Mouse (Mus musculus): ENCODE results near the gene Ubb. TPM values are rescaled to one million over a fixed set of nuclear protein-coding genes. Genes with fewer than 3 reads are reported as not detected.

The Ubb gene
- polyA plus RNA-seq, 2 experiments: 1,031 to 1,383 TPM

- Histone ChIP-seq H3K27me3 (ENCODE audit: control insufficient read depth, insufficient read depth, low read length) (no peaks in the 10 kb centered on the region), H3K9ac (replicated peaks) (no peak overlapping the region), H3K36me3 (replicated peaks; ENCODE audit: control insufficient read depth, insufficient read depth, low read depth) (no peaks in the 10 kb centered on the region), H3K4me2 (ENCODE audit: low read depth) (no peak overlapping the region), H3K4me3 (ENCODE audit: insufficient read depth in 1 of 2, low read depth in 2 of 2, low read length in 2 of 2) (no peak overlapping the region), H3K9me3 (ENCODE audit: control insufficient read depth, low read length) (no peaks in the 10 kb centered on the region), H3K27ac (no peak overlapping the region), H3K4me1 (replicated peaks; ENCODE audit: control insufficient read depth in 2 of 2, insufficient read depth in 2 of 2, low read length in 1 of 2) (no peaks in the 10 kb centered on the region)
- no peak for ATAC-seq (ENCODE audit: insufficient read depth)
- WGBS (ENCODE audit: insufficient replicate concordance): 47% methylated on average over 3 of the region's 3 CpGs
- TF ChIP-seq CTCF (IDR thresholded peaks at IDR 0.05; ENCODE audit: low read depth) (no peak), EP300 (IDR thresholded peaks at IDR 0.05; ENCODE audit: low read depth) (no peak)
- DNase-seq (ENCODE audit: low read depth in 3 of 3, low spot score in 3 of 3): no peak
These were observed 17.3 kb downstream of the Ubb start for GRCm38 (mm10) chr11:62568300-62568699.

- no peak within 1 kb of the TSS; the same call in 1 of the 2 replicates for H3K9ac ChIP-seq (replicated peaks)
- DNase-seq (ENCODE audit: low read depth in 3 of 3, low spot score in 3 of 3): no peak
- peaks cover 8 to 21% of the 10 kb centered on the region in 2 experiments for H3K4me1 ChIP-seq (replicated peaks; ENCODE audit: control insufficient read depth in 2 of 2, insufficient read depth in 2 of 2, low read length in 1 of 2)
- H3K4me2 ChIP-seq (ENCODE audit: low read depth): peak within 1 kb of the TSS; percentile 95
- no peaks in the 10 kb centered on the region for H3K36me3 ChIP-seq (replicated peaks; ENCODE audit: control insufficient read depth, insufficient read depth, low read depth)
- no peaks in the 10 kb centered on the region for H3K27me3 ChIP-seq (ENCODE audit: control insufficient read depth, insufficient read depth, low read length)
- H3K9me3 ChIP-seq (ENCODE audit: control insufficient read depth, low read length): no peaks in the 10 kb centered on the region
- H3K27ac ChIP-seq: no peak within 1 kb of the TSS
- no peak for ATAC-seq (ENCODE audit: insufficient read depth)
- peak within 1 kb of the TSS; percentile 64 to 65 for H3K4me3 ChIP-seq (ENCODE audit: insufficient read depth in 1 of 2, low read depth in 2 of 2, low read length in 2 of 2)
- 53% methylated on average over 6 of the region's 6 CpGs for WGBS (ENCODE audit: insufficient replicate concordance)
- TF ChIP-seq CTCF (IDR thresholded peaks at IDR 0.05; ENCODE audit: low read depth) (no peak), EP300 (IDR thresholded peaks at IDR 0.05; ENCODE audit: low read depth) (no peak)
These were observed 23.2 kb downstream of the Ubb start, which contains the start of gene Trpv2 for GRCm38 (mm10) chr11:62573959-62574702. TSS of gene Trpv2 (plus strand) at chr11:62574486.

GRCm38 (mm10) chr11:62574703-62575085 lies 23.7 kb downstream of the Ubb start:
- no peak overlapping the region for H3K9ac ChIP-seq (replicated peaks)
- H3K4me3 ChIP-seq (ENCODE audit: insufficient read depth in 1 of 2, low read depth in 2 of 2, low read length in 2 of 2): no peak overlapping the region
- peaks cover 8 to 24% of the 10 kb centered on the region in 2 experiments for H3K4me1 ChIP-seq (replicated peaks; ENCODE audit: control insufficient read depth in 2 of 2, insufficient read depth in 2 of 2, low read length in 1 of 2)

GRCm38 (mm10) chr11:62575297-62575658 lies 24.3 kb downstream of the Ubb start:
- H3K9me3 ChIP-seq (ENCODE audit: control insufficient read depth, low read length): no peaks in the 10 kb centered on the region
- H3K27ac ChIP-seq: no peak overlapping the region
- no peak for TF ChIP-seq EP300 (IDR thresholded peaks at IDR 0.05; ENCODE audit: low read depth)
- TF ChIP-seq CTCF (IDR thresholded peaks at IDR 0.05; ENCODE audit: low read depth): peak; percentile 98
- peak overlapping the region; percentile 64 to 65 for H3K4me3 ChIP-seq (ENCODE audit: insufficient read depth in 1 of 2, low read depth in 2 of 2, low read length in 2 of 2)
- H3K9ac ChIP-seq (replicated peaks): peak overlapping the region; percentile 56
- H3K27me3 ChIP-seq (ENCODE audit: control insufficient read depth, insufficient read depth, low read length): no peaks in the 10 kb centered on the region
- DNase-seq (ENCODE audit: low read depth in 3 of 3, low spot score in 3 of 3) (peak; percentile 66 to 70 (median 66)), ATAC-seq (ENCODE audit: insufficient read depth) (peak; percentile 63)
- WGBS (ENCODE audit: insufficient replicate concordance): 2% methylated on average over 9 of the region's 9 CpGs
- peak overlapping the region; percentile 95 for H3K4me2 ChIP-seq (ENCODE audit: low read depth)
- H3K36me3 ChIP-seq (replicated peaks; ENCODE audit: control insufficient read depth, insufficient read depth, low read depth): no peaks in the 10 kb centered on the region
- H3K4me1 ChIP-seq (replicated peaks; ENCODE audit: control insufficient read depth in 2 of 2, insufficient read depth in 2 of 2, low read length in 1 of 2): peaks cover 8 to 27% of the 10 kb centered on the region in 2 experiments

More at GRCm38 (mm10) chr11:62574703-62575085, 23.7 kb downstream of the Ubb start:
- WGBS (ENCODE audit: insufficient replicate concordance): 58% methylated on average over 4 of the region's 4 CpGs
- TF ChIP-seq EP300 (IDR thresholded peaks at IDR 0.05; ENCODE audit: low read depth): no peak
- no peak for TF ChIP-seq CTCF (IDR thresholded peaks at IDR 0.05; ENCODE audit: low read depth)
- H3K27me3 ChIP-seq (ENCODE audit: control insufficient read depth, insufficient read depth, low read length): no peaks in the 10 kb centered on the region
- H3K27ac ChIP-seq: no peak overlapping the region
- DNase-seq (ENCODE audit: low read depth in 3 of 3, low spot score in 3 of 3) (no peak), ATAC-seq (ENCODE audit: insufficient read depth) (no peak)
- no peaks in the 10 kb centered on the region for H3K9me3 ChIP-seq (ENCODE audit: control insufficient read depth, low read length)
- no peaks in the 10 kb centered on the region for H3K36me3 ChIP-seq (replicated peaks; ENCODE audit: control insufficient read depth, insufficient read depth, low read depth)
- no peak overlapping the region for H3K4me2 ChIP-seq (ENCODE audit: low read depth)

GRCm38 (mm10) chr11:62575659-62576438 lies 24.9 kb downstream of the Ubb start:
- Histone ChIP-seq H3K9me3 (ENCODE audit: control insufficient read depth, low read length) (no peaks in the 10 kb centered on the region), H3K4me2 (ENCODE audit: low read depth) (peak overlapping the region; percentile 95), H3K27me3 (ENCODE audit: control insufficient read depth, insufficient read depth, low read length) (no peaks in the 10 kb centered on the region), H3K4me1 (replicated peaks; ENCODE audit: control insufficient read depth in 2 of 2, insufficient read depth in 2 of 2, low read length in 1 of 2) (peaks cover 8 to 32% of the 10 kb centered on the region in 2 experiments), H3K4me3 (ENCODE audit: insufficient read depth in 1 of 2, low read depth in 2 of 2, low read length in 2 of 2) (peak overlapping the region; percentile 64 to 65), H3K36me3 (replicated peaks; ENCODE audit: control insufficient read depth, insufficient read depth, low read depth) (no peaks in the 10 kb centered on the region), H3K9ac (replicated peaks) (peak overlapping the region; percentile 56), H3K27ac (peak overlapping the region; percentile 5)
- peak; percentile 64 for ATAC-seq (ENCODE audit: insufficient read depth)
- DNase-seq (ENCODE audit: low read depth in 3 of 3, low spot score in 3 of 3): peak in 1 of 3 experiments; percentile 48
- 6% methylated on average over 27 of the region's 27 CpGs for WGBS (ENCODE audit: insufficient replicate concordance)
- TF ChIP-seq CTCF (IDR thresholded peaks at IDR 0.05; ENCODE audit: low read depth) (no peak), EP300 (IDR thresholded peaks at IDR 0.05; ENCODE audit: low read depth) (no peak)

Data from liver, embryonic 14.5 days (tissue).